Mouse (Mus musculus) pancreas, adult 10 weeks (tissue): ENCODE results near the gene 2310050C09Rik. TPM values are rescaled to one million over a fixed set of nuclear protein-coding genes. Genes with fewer than 3 reads are reported as not detected.

Experiments used
- polyA plus RNA-seq: library from polyadenylated mRNA; stranded (reverse); fragments of 350-450 nt; fragmentation: Illumina TruSeq; extraction: RNeasy Lipid Tissue Mini Kit (QIAGEN cat#74804); gene quantifications from one replicate; pipeline ENCODE4 v1.2.3, GENCODE M21; 2015; ENCODE audit warnings: low read depth, low replicate concordance; ENCODE audit not compliant: insufficient read depth

Gene 2310050C09Rik
- not detected for polyA plus RNA-seq

GRCm38 (mm10) chr3:92870116-92870515 lies at the start of gene 2310050C09Rik:
TSS of gene 2310050C09Rik (minus strand) at chr3:92870216.

GRCm38 (mm10) chr3:92851186-92851585 lies 18.8 kb downstream of the 2310050C09Rik start, which contains the start of gene Lce1l:
TSS of gene Lce1l (minus strand) at chr3:92851286.

DNA sequence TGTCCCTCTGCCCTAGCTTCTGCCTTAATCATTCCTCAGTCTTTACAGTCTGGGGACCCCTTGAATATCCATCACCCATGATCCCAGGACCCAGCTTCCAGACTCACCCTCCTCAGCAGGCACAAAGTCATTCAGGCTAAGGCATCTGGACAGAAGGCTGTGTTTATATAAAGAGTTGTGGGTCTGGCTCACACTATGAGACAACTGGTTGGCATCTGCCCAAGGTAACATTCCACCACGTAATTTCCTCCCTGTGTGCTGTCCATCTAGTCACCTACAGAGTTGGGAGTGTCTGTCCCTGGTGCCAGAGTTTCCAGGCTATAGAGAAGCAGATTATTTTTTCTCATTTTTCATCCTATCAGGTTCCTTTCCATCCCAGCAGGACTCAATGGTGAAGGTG lies 42.9 kb downstream of the 2310050C09Rik start, which contains the start of gene Kprp:
Gene Kprp, minus strand, starts transcription at position 140 of the 400 bp plus-strand sequence.

Other genes starting within 250 kb of the 2310050C09Rik start
- gene Lce6a, start 248.6 kb downstream of the 2310050C09Rik start, polyA plus RNA-seq: not detected
- not detected for gene Lce1a1, start 221.9 kb downstream of the 2310050C09Rik start, polyA plus RNA-seq
- gene Lce1b, start 213.3 kb downstream of the 2310050C09Rik start, polyA plus RNA-seq: not detected
- gene Lce1a2, start 199.9 kb downstream of the 2310050C09Rik start, polyA plus RNA-seq: not detected
- not detected for gene Lce1c, start 191.0 kb downstream of the 2310050C09Rik start, polyA plus RNA-seq
- not detected for gene Lce1d, start 183.0 kb downstream of the 2310050C09Rik start, polyA plus RNA-seq
- gene Lce1e, start 161.1 kb downstream of the 2310050C09Rik start, polyA plus RNA-seq: not detected
- gene Lce1f, start 149.9 kb downstream of the 2310050C09Rik start, polyA plus RNA-seq: not detected
- not detected for gene Gm38119, start 131.1 kb downstream of the 2310050C09Rik start, polyA plus RNA-seq
- gene Lce1g, start 117.9 kb downstream of the 2310050C09Rik start, polyA plus RNA-seq: not detected
- gene Lce1h, start 105.2 kb downstream of the 2310050C09Rik start, polyA plus RNA-seq: not detected
- not detected for gene Lce1i, start 91.3 kb downstream of the 2310050C09Rik start, polyA plus RNA-seq
- gene Lce1j, start 79.7 kb downstream of the 2310050C09Rik start, polyA plus RNA-seq: not detected
- not detected for gene Lce1k, start 62.3 kb downstream of the 2310050C09Rik start, polyA plus RNA-seq
- gene Kprp, start 43.0 kb downstream of the 2310050C09Rik start, polyA plus RNA-seq: not detected
- gene Lce1l, start 18.9 kb downstream of the 2310050C09Rik start, polyA plus RNA-seq: not detected
- gene Lce3a, start 56.0 kb upstream of the 2310050C09Rik start, polyA plus RNA-seq: not detected
- not detected for gene Lce3b, start 62.8 kb upstream of the 2310050C09Rik start, polyA plus RNA-seq
- not detected for gene Lce3c, start 74.3 kb upstream of the 2310050C09Rik start, polyA plus RNA-seq
- not detected for gene Lce3d, start 87.2 kb upstream of the 2310050C09Rik start, polyA plus RNA-seq
- gene Lce3e, start 96.8 kb upstream of the 2310050C09Rik start, polyA plus RNA-seq: not detected
- gene Lce3f, start 122.0 kb upstream of the 2310050C09Rik start, polyA plus RNA-seq: not detected
- not detected for gene Crct1, start 145.5 kb upstream of the 2310050C09Rik start, polyA plus RNA-seq
- not detected for gene Lce1m, start 148.8 kb upstream of the 2310050C09Rik start, polyA plus RNA-seq
- not detected for gene Gm4858, start 198.6 kb upstream of the 2310050C09Rik start, polyA plus RNA-seq